Mouse (Mus musculus) brain, embryonic 14.5 days (tissue): ENCODE results near the gene Smco4. TPM values are rescaled to one million over a fixed set of nuclear protein-coding genes. Genes with fewer than 3 reads are reported as not detected.
A peak's percentile ranks its signal among the peaks of the same experiment; 100 is the strongest.
"Not testable (repeated sequence)": the region's sequence is repeated elsewhere in the genome, so short reads cannot be mapped to it uniquely, and the experiment has no call there.

Experiments
- DNase-seq: peaks from one replicate; pipeline ENCODE4 v3.0.0-alpha.2; 2011; ENCODE audit warnings: low read depth
- CTCF ChIP-seq: fragments of 200-500 bp; IDR thresholded peaks from 2 replicates; pipeline ENCODE4 v1.5.1; 2012; ENCODE audit warnings: inconsistent platforms, mild to moderate bottlenecking, moderate library complexity, borderline replicate concordance; ENCODE audit not compliant: insufficient read depth, insufficient read length; ENCODE audit errors: extremely low read depth
- POLR2A ChIP-seq: fragments of 200-500 bp; IDR thresholded peaks from 2 replicates; pipeline ENCODE4 v1.6.1; 2012; ENCODE audit warnings: mild to moderate bottlenecking, inconsistent platforms, borderline replicate concordance; ENCODE audit not compliant: poor library complexity, insufficient read depth, insufficient read length, severe bottlenecking; ENCODE audit errors: extremely low read depth
- polyA plus RNA-seq: library from polyadenylated mRNA; depleted of rRNA; stranded (reverse); fragments of >200 nt; gene quantifications from 2 replicates; pipeline ENCODE4 v1.2.3, GENCODE M21; 2012

Gene Smco4
- polyA plus RNA-seq, 1 experiment: 8.1 TPM

- no peak for DNase-seq
- TF ChIP-seq CTCF (no peak), POLR2A (no peak)
Observed at GRCm38 (mm10) chr9:15529965-15530320, 36.7 kb downstream of the Smco4 start.

- no peak for DNase-seq
- no peak for TF ChIP-seq CTCF
- TF ChIP-seq POLR2A: no peak
Observed at GRCm38 (mm10) chr9:15531204-15531603, 38.0 kb downstream of the Smco4 start.

GRCm38 (mm10) chr9:15533336-15534070, 40.3 kb downstream of the Smco4 start:
- TF ChIP-seq CTCF (no peak), POLR2A (no peak)
- no peak for DNase-seq

DNA sequence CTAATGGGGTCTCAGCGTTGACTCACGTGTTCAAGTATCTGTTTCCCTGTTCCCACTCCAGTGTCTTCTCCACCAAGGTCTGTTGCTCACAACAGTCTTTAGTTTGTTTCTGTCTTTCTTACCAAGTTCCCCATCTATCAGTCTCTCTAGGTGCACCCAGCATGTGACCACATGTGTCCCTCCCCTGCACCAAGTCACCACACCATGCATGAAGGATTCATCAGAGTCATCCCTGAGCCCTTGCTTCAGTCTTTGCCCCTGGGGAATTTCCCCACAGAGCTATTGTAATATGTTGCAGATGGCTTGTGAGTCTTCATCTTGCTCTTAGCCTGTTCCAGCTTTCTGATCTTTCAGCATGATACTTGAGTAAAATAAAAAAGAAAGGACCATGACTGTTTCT, 40.9 kb downstream of the Smco4 start:
- DNase-seq: no peak
- TF ChIP-seq CTCF (no peak), POLR2A (no peak)

DNA sequence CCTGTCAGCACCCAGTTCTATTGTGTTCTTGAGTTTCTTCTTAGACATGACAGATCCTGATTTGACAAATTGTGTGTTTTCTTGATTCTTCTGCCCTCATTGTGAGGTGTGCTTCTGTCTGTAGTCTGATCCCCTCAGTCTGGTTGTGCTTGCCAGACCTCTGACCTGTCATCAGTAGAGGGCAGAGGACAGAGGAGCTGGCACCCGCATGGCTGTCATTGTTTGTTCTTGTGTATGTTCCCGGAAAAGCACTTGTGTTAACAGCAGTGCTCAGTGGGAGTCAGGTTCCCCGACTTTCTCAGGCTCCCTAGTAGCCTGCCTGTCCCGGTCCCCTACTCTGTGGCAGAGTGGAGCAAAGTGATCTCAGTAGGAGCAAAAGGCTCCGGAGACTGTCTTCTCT, 42.2 kb downstream of the Smco4 start:
- DNase-seq: no peak
- TF ChIP-seq CTCF: no peak
- TF ChIP-seq POLR2A: no peak

DNA sequence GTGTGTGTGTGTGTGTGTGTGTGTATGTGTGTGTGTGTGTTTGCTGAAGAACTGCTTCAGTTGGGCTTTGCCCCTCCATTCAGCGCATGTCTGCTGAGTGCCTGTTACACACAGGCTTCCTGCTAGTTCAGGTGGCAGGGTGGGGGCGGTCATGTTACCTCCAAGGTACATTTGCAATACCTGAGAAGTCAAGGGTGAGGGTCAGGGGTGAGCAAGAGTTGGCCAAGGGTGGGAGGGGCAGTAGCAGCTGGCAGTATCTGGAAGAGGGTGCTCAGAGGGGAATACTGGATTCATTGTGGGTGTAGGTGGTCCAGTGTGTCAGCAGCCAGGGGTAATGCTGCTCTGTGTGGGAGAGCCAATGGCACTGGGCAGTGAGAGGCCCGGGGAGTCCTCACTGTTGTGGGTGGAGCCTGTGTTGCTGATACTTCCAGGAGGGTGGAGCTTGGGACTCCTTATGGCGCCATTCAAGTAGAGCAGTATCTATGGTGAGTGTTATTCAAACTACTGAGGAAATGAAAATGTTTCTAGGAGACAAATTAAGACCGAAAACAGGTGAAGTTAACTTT, 43.7 kb downstream of the Smco4 start:
- TF ChIP-seq CTCF: no peak
- TF ChIP-seq POLR2A: no peak
- no peak for DNase-seq

DNA sequence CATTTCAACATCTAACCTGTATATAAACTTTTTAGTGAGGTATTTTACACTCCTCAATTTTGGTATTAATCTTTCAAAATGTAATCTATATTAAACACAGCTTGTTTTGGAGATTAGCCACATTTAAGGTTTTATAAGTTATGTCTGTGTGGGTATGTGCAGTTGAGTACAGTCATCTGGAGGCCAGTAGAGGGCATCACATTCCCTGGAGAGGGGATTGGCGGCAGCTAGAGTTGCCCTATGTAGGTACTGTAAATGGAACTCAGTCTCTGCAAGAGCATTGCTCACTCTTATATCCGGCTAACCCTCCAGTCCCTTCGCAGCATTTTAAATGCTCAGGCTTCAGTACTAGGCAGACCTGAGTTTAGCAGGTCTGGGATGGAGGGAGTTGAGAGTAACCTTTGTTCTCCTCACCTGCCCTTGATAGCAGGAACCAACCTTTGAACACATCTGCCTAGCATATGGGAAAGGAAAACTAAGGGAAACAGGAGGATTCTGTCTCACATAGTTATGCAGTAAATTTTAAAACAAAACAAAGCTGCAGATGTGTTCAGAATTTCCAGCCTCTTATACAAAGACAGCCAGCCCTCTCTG, 44.3 kb downstream of the Smco4 start:
- TF ChIP-seq POLR2A (no peak), CTCF (no peak; the same call in 1 of the 2 replicates)

GRCm38 (mm10) chr9:15538979-15539533, 45.8 kb downstream of the Smco4 start:
- TF ChIP-seq CTCF: no peak
- no peak for TF ChIP-seq POLR2A
- DNase-seq: no peak

More for the DNA sequence above, 44.3 kb downstream of the Smco4 start:
- no peak for DNase-seq

GRCm38 (mm10) chr9:15541735-15542354, 48.6 kb downstream of the Smco4 start:
- no peak for DNase-seq

GRCm38 (mm10) chr9:15550461-15550961, 57.3 kb downstream of the Smco4 start:
- TF ChIP-seq POLR2A (no peak), CTCF (no peak)
- no peak for DNase-seq

More at GRCm38 (mm10) chr9:15541735-15542354, 48.6 kb downstream of the Smco4 start:
- TF ChIP-seq POLR2A (no peak), CTCF (no peak)

GRCm38 (mm10) chr9:15551073-15551472, 57.8 kb downstream of the Smco4 start:
- DNase-seq: not testable (repeated sequence)

GRCm38 (mm10) chr9:15551933-15552851, 59.0 kb downstream of the Smco4 start:
- TF ChIP-seq POLR2A: no peak
- no peak for TF ChIP-seq CTCF
- peak; percentile 51 for DNase-seq
